Mouse (Mus musculus): ENCODE data around the gene Ndufs8. TPM values are rescaled to one million over a fixed set of nuclear protein-coding genes. Genes with fewer than 3 reads are reported as not detected.
A peak's percentile ranks its signal among the peaks of the same experiment; 100 is the strongest.

Ndufs8 gene
- polyA plus RNA-seq, 1 experiment: 309 TPM

DNA sequence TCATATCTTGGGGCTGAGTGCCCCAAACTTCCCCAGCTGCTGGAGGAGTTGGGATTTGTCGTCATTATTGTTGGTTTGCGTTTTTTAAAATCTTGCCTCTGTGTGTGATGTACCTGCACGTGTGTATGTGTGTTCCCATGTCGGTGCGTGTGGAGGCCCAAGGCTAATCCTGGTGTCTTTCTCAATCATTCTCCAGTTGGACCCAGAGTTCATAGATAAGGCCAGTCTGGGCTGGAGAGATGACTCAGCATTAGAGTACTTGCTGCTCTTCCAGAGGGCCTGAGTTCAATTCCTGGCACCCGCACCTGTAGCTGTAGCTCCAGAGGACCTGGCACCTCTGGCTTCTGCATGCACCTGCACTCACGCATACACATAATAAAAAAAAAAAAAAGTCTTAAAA, 12.3 kb upstream of the Ndufs8 start:
- H3K79me3 ChIP-seq (ENCODE audit: low read depth): no peaks in the 10 kb centered on the region
- TF ChIP-seq CEBPB (IDR thresholded peaks at IDR 0.05; ENCODE audit: low read depth) (no peak), USF1 (IDR thresholded peaks at IDR 0.05; ENCODE audit: low read depth) (no peak), MYOG (IDR thresholded peaks at IDR 0.05; ENCODE audit: control insufficient read depth, extremely low read depth, insufficient read length) (no peak), MAX (IDR thresholded peaks at IDR 0.05) (no peak), CTCF (IDR thresholded peaks at IDR 0.05; ENCODE audit: control insufficient read depth, insufficient read depth, insufficient read length) (no peak), FOSL1 (IDR thresholded peaks at IDR 0.05; ENCODE audit: insufficient read depth, low read length, poor library complexity, severe bottlenecking) (no peak), MYOD1 (IDR thresholded peaks at IDR 0.05; ENCODE audit: control insufficient read depth, insufficient read length, low read depth) (no peak)
- no peak overlapping the region for H3ac ChIP-seq (ENCODE audit: control insufficient read depth, insufficient read length, low read depth)
- H3K27me3 ChIP-seq (ENCODE audit: control insufficient read depth, insufficient read depth, insufficient read length): no peaks in the 10 kb centered on the region
- H3K79me2 ChIP-seq (ENCODE audit: control insufficient read depth, insufficient read depth): no peaks in the 10 kb centered on the region
- H3K4me3 ChIP-seq (ENCODE audit: insufficient read depth, poor library complexity, severe bottlenecking): no peak overlapping the region
- no peaks in the 10 kb centered on the region for H3K36me3 ChIP-seq (ENCODE audit: control insufficient read depth, insufficient read depth)

GRCm38 (mm10) chr19:3924190-3924589, 11.6 kb upstream of the Ndufs8 start:
- Histone ChIP-seq H3K79me3 (ENCODE audit: low read depth) (no peaks in the 10 kb centered on the region), H3K79me2 (ENCODE audit: control insufficient read depth, insufficient read depth) (no peaks in the 10 kb centered on the region), H3ac (ENCODE audit: control insufficient read depth, insufficient read length, low read depth) (no peak overlapping the region), H3K36me3 (ENCODE audit: control insufficient read depth, insufficient read depth) (no peaks in the 10 kb centered on the region), H3K4me3 (ENCODE audit: insufficient read depth, poor library complexity, severe bottlenecking) (no peak overlapping the region), H3K27me3 (ENCODE audit: control insufficient read depth, insufficient read depth, insufficient read length) (no peaks in the 10 kb centered on the region)
- TF ChIP-seq FOSL1 (IDR thresholded peaks at IDR 0.05; ENCODE audit: insufficient read depth, low read length, poor library complexity, severe bottlenecking) (no peak), USF1 (IDR thresholded peaks at IDR 0.05; ENCODE audit: low read depth) (no peak), MYOG (IDR thresholded peaks at IDR 0.05; ENCODE audit: control insufficient read depth, extremely low read depth, insufficient read length) (no peak)

DNA sequence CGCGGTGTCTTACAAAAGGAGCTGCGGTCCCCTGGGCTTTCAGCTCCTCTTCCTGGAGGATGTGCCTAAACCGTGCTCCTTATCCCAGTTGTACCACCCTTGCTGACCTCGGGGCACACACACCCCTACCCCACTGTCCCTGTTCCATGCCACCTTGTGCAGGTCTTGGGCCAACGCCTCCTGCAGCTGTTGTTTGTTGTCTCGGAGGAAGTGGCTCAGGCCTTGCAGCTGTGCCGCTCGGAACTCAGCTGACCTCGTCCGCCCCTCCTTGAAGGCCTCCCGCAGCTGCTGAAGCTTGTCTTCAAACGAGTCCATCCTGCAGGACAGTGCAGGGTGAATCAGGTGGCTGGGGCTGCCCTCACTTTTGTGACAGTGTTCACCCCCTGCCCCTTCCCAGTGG, 11.0 kb upstream of the Ndufs8 start:
- Histone ChIP-seq H3ac (ENCODE audit: control insufficient read depth, insufficient read length, low read depth) (no peak overlapping the region), H3K79me2 (ENCODE audit: control insufficient read depth, insufficient read depth) (no peaks in the 10 kb centered on the region), H3K4me3 (ENCODE audit: insufficient read depth, poor library complexity, severe bottlenecking) (no peak overlapping the region), H3K36me3 (ENCODE audit: control insufficient read depth, insufficient read depth) (no peaks in the 10 kb centered on the region), H3K27me3 (ENCODE audit: control insufficient read depth, insufficient read depth, insufficient read length) (no peaks in the 10 kb centered on the region), H3K79me3 (ENCODE audit: low read depth) (no peaks in the 10 kb centered on the region)
- TF ChIP-seq CTCF (IDR thresholded peaks at IDR 0.05; ENCODE audit: control insufficient read depth, insufficient read depth, insufficient read length) (no peak), MAX (IDR thresholded peaks at IDR 0.05) (peak; percentile 32), MYOD1 (IDR thresholded peaks at IDR 0.05; ENCODE audit: control insufficient read depth, insufficient read length, low read depth) (peak; percentile 99), USF1 (IDR thresholded peaks at IDR 0.05; ENCODE audit: low read depth) (peak; percentile 31), MYOG (IDR thresholded peaks at IDR 0.05; ENCODE audit: control insufficient read depth, extremely low read depth, insufficient read length) (no peak)

DNA sequence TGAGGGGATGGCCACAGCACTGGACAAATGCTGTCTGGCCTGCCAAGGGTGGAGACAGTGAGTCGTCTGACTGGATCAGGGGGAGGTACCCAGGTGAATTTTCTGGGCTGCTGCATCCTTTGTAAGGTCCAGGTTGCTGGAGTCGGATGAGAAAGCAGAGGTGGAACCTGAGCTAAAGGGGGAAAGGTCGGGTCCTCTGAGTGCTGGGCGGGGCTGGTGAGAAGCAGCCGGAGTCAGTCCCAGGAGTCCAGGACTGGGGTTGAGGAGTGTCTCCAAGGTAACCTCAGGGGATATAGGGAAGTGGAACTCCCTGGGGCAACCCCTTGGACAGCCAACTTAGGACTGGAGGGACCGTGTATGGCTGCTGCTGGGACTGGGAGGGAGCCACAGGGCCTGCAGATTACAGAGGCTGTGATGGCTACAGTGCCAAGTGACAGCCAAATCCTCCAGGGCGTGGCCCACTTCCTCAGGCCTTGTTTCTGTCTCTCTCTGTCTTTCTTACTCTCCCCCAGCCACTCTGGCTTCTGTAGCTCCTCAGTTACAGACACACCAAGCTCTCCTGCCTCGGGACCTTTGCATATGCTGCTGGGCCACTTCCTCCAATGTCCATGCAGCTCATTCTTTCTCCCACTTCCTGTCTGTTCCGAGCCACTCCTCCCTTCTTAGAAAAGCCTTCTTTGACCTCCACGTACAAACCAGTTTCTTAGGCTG, 10.2 kb upstream of the Ndufs8 start:
- H3ac ChIP-seq (ENCODE audit: control insufficient read depth, insufficient read length, low read depth): no peak overlapping the region
- no peaks in the 10 kb centered on the region for H3K36me3 ChIP-seq (ENCODE audit: control insufficient read depth, insufficient read depth)
- no peak for TF ChIP-seq MYOG (IDR thresholded peaks at IDR 0.05; ENCODE audit: control insufficient read depth, extremely low read depth, insufficient read length)
- TF ChIP-seq USF1 (IDR thresholded peaks at IDR 0.05; ENCODE audit: low read depth): no peak
- no peak for TF ChIP-seq FOSL1 (IDR thresholded peaks at IDR 0.05; ENCODE audit: insufficient read depth, low read length, poor library complexity, severe bottlenecking)
- no peak for TF ChIP-seq MAX (IDR thresholded peaks at IDR 0.05)
- TF ChIP-seq MYOD1 (IDR thresholded peaks at IDR 0.05; ENCODE audit: control insufficient read depth, insufficient read length, low read depth): no peak
- TF ChIP-seq CTCF (IDR thresholded peaks at IDR 0.05; ENCODE audit: control insufficient read depth, insufficient read depth, insufficient read length): no peak
- TF ChIP-seq CEBPB (IDR thresholded peaks at IDR 0.05; ENCODE audit: low read depth): no peak
- no peaks in the 10 kb centered on the region for H3K79me3 ChIP-seq (ENCODE audit: low read depth)
- no peaks in the 10 kb centered on the region for H3K27me3 ChIP-seq (ENCODE audit: control insufficient read depth, insufficient read depth, insufficient read length)
- no peak overlapping the region for H3K4me3 ChIP-seq (ENCODE audit: insufficient read depth, poor library complexity, severe bottlenecking)
- H3K79me2 ChIP-seq (ENCODE audit: control insufficient read depth, insufficient read depth): no peaks in the 10 kb centered on the region

DNA sequence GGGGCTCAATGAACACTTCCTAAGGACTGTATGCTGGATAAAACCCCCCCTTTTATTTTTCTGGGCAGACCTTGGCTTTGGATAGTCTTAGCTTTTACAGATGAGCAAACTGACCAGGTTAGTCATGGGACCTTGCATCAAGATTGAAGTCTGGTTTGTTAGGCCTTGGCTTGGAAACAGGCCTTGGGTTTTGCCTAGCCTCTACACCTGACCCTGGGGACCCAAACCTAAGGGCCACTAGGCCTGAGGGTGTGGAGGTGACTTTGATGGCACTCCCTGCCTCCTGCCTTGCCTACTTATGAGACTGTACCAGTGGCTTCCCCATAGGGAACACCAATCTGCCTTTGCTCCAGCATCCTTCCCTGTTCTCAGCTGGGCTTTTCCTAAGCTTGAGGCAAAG, 7.4 kb upstream of the Ndufs8 start:
- no peaks in the 10 kb centered on the region for H3K79me2 ChIP-seq (ENCODE audit: control insufficient read depth, insufficient read depth)
- TF ChIP-seq CEBPB (IDR thresholded peaks at IDR 0.05; ENCODE audit: low read depth): no peak
- TF ChIP-seq MYOD1 (IDR thresholded peaks at IDR 0.05; ENCODE audit: control insufficient read depth, insufficient read length, low read depth): no peak
- TF ChIP-seq USF1 (IDR thresholded peaks at IDR 0.05; ENCODE audit: low read depth): no peak
- TF ChIP-seq CTCF (IDR thresholded peaks at IDR 0.05; ENCODE audit: control insufficient read depth, insufficient read depth, insufficient read length): no peak
- no peak for TF ChIP-seq FOSL1 (IDR thresholded peaks at IDR 0.05; ENCODE audit: insufficient read depth, low read length, poor library complexity, severe bottlenecking)
- TF ChIP-seq MAX (IDR thresholded peaks at IDR 0.05): no peak
- TF ChIP-seq MYOG (IDR thresholded peaks at IDR 0.05; ENCODE audit: control insufficient read depth, extremely low read depth, insufficient read length): no peak
- H3K27me3 ChIP-seq (ENCODE audit: control insufficient read depth, insufficient read depth, insufficient read length): no peaks in the 10 kb centered on the region
- H3ac ChIP-seq (ENCODE audit: control insufficient read depth, insufficient read length, low read depth): no peak overlapping the region
- H3K36me3 ChIP-seq (ENCODE audit: control insufficient read depth, insufficient read depth): no peaks in the 10 kb centered on the region
- H3K4me3 ChIP-seq (ENCODE audit: insufficient read depth, poor library complexity, severe bottlenecking): no peak overlapping the region
- no peaks in the 10 kb centered on the region for H3K79me3 ChIP-seq (ENCODE audit: low read depth)

DNA sequence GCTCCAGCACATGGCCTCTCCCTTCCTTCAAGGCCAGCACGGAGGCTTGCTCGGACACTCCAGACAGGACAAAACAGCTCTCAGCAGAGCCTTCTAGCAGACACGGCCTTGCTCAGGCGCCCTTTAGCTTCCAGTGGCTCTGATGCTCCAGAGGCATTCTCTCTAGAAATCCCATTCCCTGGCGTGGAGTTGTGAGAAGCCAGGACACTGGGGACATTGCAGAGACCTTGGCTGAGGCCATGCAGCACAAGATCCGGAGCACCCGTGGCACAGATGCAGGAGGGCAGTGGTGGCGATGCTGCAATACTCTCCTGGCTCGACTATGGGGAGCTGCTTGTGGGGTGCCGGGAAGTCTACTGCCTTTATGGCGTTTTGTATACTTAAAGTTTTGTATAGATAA, 4.2 kb upstream of the Ndufs8 start:
- TF ChIP-seq CTCF (IDR thresholded peaks at IDR 0.05; ENCODE audit: control insufficient read depth, insufficient read depth, insufficient read length) (no peak), MAX (IDR thresholded peaks at IDR 0.05) (no peak), MYOG (IDR thresholded peaks at IDR 0.05; ENCODE audit: control insufficient read depth, extremely low read depth, insufficient read length) (no peak), USF1 (IDR thresholded peaks at IDR 0.05; ENCODE audit: low read depth) (no peak), MYOD1 (IDR thresholded peaks at IDR 0.05; ENCODE audit: control insufficient read depth, insufficient read length, low read depth) (no peak), CEBPB (IDR thresholded peaks at IDR 0.05; ENCODE audit: low read depth) (no peak), FOSL1 (IDR thresholded peaks at IDR 0.05; ENCODE audit: insufficient read depth, low read length, poor library complexity, severe bottlenecking) (no peak)
- Histone ChIP-seq H3K27me3 (ENCODE audit: control insufficient read depth, insufficient read depth, insufficient read length) (no peaks in the 10 kb centered on the region), H3K4me3 (ENCODE audit: insufficient read depth, poor library complexity, severe bottlenecking) (no peak overlapping the region), H3K79me3 (ENCODE audit: low read depth) (peaks cover 3% of the 10 kb centered on the region), H3K79me2 (ENCODE audit: control insufficient read depth, insufficient read depth) (peaks cover 19% of the 10 kb centered on the region), H3K36me3 (ENCODE audit: control insufficient read depth, insufficient read depth) (no peaks in the 10 kb centered on the region), H3ac (ENCODE audit: control insufficient read depth, insufficient read length, low read depth) (no peak overlapping the region)
